Mouse (Mus musculus) thymus, adult 2 months (tissue): ENCODE measurements around the gene Gpc6. TPM values are rescaled to one million over a fixed set of nuclear protein-coding genes. Genes with fewer than 3 reads are reported as not detected.

Experiments used
- DNase-seq: peaks from one replicate; pipeline ENCODE4 v3.0.0; 2021
- H3K27ac ChIP-seq: fragments of 200-500 bp; 2 replicates; pipeline ENCODE4 v1.5.1; 2012; ENCODE audit warnings: low read length, control low read depth; ENCODE audit not compliant: control insufficient read depth, insufficient read depth
- H3K27me3 ChIP-seq: fragments of 200-500 bp; 2 replicates; pipeline ENCODE4 v1.6.1; 2012; ENCODE audit warnings: mild to moderate bottlenecking, low read length, moderate library complexity, mixed read lengths; ENCODE audit not compliant: control insufficient read depth, insufficient read depth
- H3K36me3 ChIP-seq: fragments of 200-500 bp; 2 replicates; pipeline ENCODE4 v1.6.1; 2012; ENCODE audit warnings: mild to moderate bottlenecking, low read length, moderate library complexity; ENCODE audit not compliant: control insufficient read depth, insufficient read depth
- H3K4me1 ChIP-seq: fragments of 200-500 bp; replicated peaks from 2 replicates; pipeline ENCODE4 v1.6.1; 2012; ENCODE audit warnings: low read length; ENCODE audit not compliant: control insufficient read depth, insufficient read depth
- H3K4me3 ChIP-seq: fragments of 200-500 bp; 2 replicates; pipeline ENCODE4 v1.5.1; 2012; ENCODE audit warnings: mild to moderate bottlenecking, low read length, control low read depth, moderate library complexity; ENCODE audit not compliant: control insufficient read depth, insufficient read depth
- CTCF ChIP-seq: fragments of 200-500 bp; IDR thresholded peaks from 2 replicates; pipeline ENCODE4 v1.5.1; 2012; ENCODE audit warnings: mild to moderate bottlenecking, control low read depth, low read length, moderate library complexity, borderline replicate concordance; ENCODE audit not compliant: control insufficient read depth, poor library complexity, insufficient read depth; ENCODE audit errors: extremely low read depth
- POLR2A ChIP-seq: fragments of 200-500 bp; IDR thresholded peaks from 2 replicates; pipeline ENCODE4 v1.6.1; 2012; ENCODE audit warnings: mild to moderate bottlenecking, low read length, control low read depth, moderate library complexity; ENCODE audit not compliant: control insufficient read depth, poor library complexity, insufficient read depth; ENCODE audit errors: extremely low read depth
- WGBS: fragments of 180-500 bp; shearing (Covaris S2); methylation state at CpG from one replicate; pipeline ENCODE4 v1.1.7; 2018; 5-methylcytosine and 5-hydroxymethylcytosine counted together
- polyA plus RNA-seq: library from polyadenylated mRNA; depleted of rRNA; stranded (reverse); fragments of >200 nt; gene quantifications from 2 replicates; pipeline ENCODE4 v1.2.3, GENCODE M21; 2012

Gpc6 gene
- polyA plus RNA-seq, 1 experiment = 1.5 TPM

- TF ChIP-seq CTCF (no peak), POLR2A (no peak)
- H3K27me3 ChIP-seq = no peaks in the 10 kb centered on the region
- no peak for DNase-seq
- no peaks in the 10 kb centered on the region for H3K36me3 ChIP-seq
- H3K4me1 ChIP-seq = no peaks in the 10 kb centered on the region
- 95% methylated on average over 4 of the region's 4 CpGs for WGBS
- H3K4me3 ChIP-seq = no peak overlapping the region
- H3K27ac ChIP-seq = no peak overlapping the region
Measured at GRCm38 (mm10) chr14:117340549-117340948, 415.4 kb downstream of the Gpc6 start.

- no peak for DNase-seq
- no peaks in the 10 kb centered on the region for H3K36me3 ChIP-seq
- TF ChIP-seq POLR2A (no peak), CTCF (no peak)
- no peaks in the 10 kb centered on the region for H3K27me3 ChIP-seq
- 90% methylated on average over 6 of the region's 6 CpGs for WGBS
- H3K27ac ChIP-seq = no peak overlapping the region
- no peak overlapping the region for H3K4me3 ChIP-seq
- no peaks in the 10 kb centered on the region for H3K4me1 ChIP-seq
Measured at GRCm38 (mm10) chr14:117344505-117344904, 419.4 kb downstream of the Gpc6 start.

- Histone ChIP-seq H3K27me3 (no peaks in the 10 kb centered on the region), H3K36me3 (no peaks in the 10 kb centered on the region), H3K4me3 (no peak overlapping the region), H3K4me1 (no peaks in the 10 kb centered on the region), H3K27ac (no peak overlapping the region)
- no peak for TF ChIP-seq POLR2A
- no peak for TF ChIP-seq CTCF
- WGBS = 94% methylated on average over 6 of the region's 6 CpGs
- no peak for DNase-seq
Measured at GRCm38 (mm10) chr14:117346372-117346885, 421.3 kb downstream of the Gpc6 start.

GRCm38 (mm10) chr14:117351296-117351695, 426.2 kb downstream of the Gpc6 start:
- DNase-seq = no peak
- Histone ChIP-seq H3K27me3 (no peaks in the 10 kb centered on the region), H3K4me1 (no peaks in the 10 kb centered on the region), H3K36me3 (no peaks in the 10 kb centered on the region), H3K27ac (no peak overlapping the region), H3K4me3 (no peak overlapping the region)
- 95% methylated on average over 7 of the region's 7 CpGs for WGBS
- no peak for TF ChIP-seq CTCF
- TF ChIP-seq POLR2A = no peak

GRCm38 (mm10) chr14:117361155-117361964, 436.2 kb downstream of the Gpc6 start:
- no peak for DNase-seq
- Histone ChIP-seq H3K27me3 (no peaks in the 10 kb centered on the region), H3K4me1 (no peaks in the 10 kb centered on the region), H3K4me3 (no peak overlapping the region), H3K27ac (no peak overlapping the region), H3K36me3 (no peaks in the 10 kb centered on the region)
- WGBS = 84% methylated on average over 9 of the region's 9 CpGs
- TF ChIP-seq POLR2A (no peak), CTCF (no peak)

- Histone ChIP-seq H3K36me3 (no peaks in the 10 kb centered on the region), H3K27me3 (no peaks in the 10 kb centered on the region), H3K4me3 (no peak overlapping the region), H3K4me1 (no peaks in the 10 kb centered on the region), H3K27ac (no peak overlapping the region)
- TF ChIP-seq CTCF (no peak), POLR2A (no peak)
- WGBS = 100% methylated on average over 2 of the region's 2 CpGs
- no peak for DNase-seq
Measured at GRCm38 (mm10) chr14:117361965-117362309, 436.8 kb downstream of the Gpc6 start.

GRCm38 (mm10) chr14:117369331-117369866, 444.3 kb downstream of the Gpc6 start:
- H3K4me1 ChIP-seq = no peaks in the 10 kb centered on the region
- DNase-seq = no peak
- 94% methylated on average over 18 of the region's 18 CpGs for WGBS
- TF ChIP-seq CTCF = no peak
- no peak for TF ChIP-seq POLR2A
- no peaks in the 10 kb centered on the region for H3K27me3 ChIP-seq
- H3K27ac ChIP-seq = no peak overlapping the region
- no peak overlapping the region for H3K4me3 ChIP-seq
- no peaks in the 10 kb centered on the region for H3K36me3 ChIP-seq
